Mouse (Mus musculus) heart, postnatal 14 days (tissue): ENCODE measurements around the gene Susd1. TPM values are rescaled to one million over a fixed set of nuclear protein-coding genes. Genes with fewer than 3 reads are reported as not detected.
"Not testable (repeated sequence)": the region's sequence is repeated elsewhere in the genome, so short reads cannot be mapped to it uniquely, and the experiment has no call there.

Experiments
- DNase-seq, 2 experiments: peaks; one replicate each; pipeline ENCODE4 v3.0.0; 2021 to 2022
- intact Hi-C: fragments of 180-260 bp; cut with DNase I; formaldehyde crosslinking; loops from one replicate; pipeline ENCODE4 v1.15.1; 2025
- total RNA-seq, 2 experiments: library from RNA; stranded (reverse); gene quantifications; 2 replicates each; pipeline ENCODE4 v1.2.3; 2021

Susd1 gene
- total RNA-seq, 2 experiments from 2014 or later, result 0.98 to 1.5 TPM

- DNase-seq, result no peak
- intact Hi-C loops, result no loop called here
These were observed 137.2 kb downstream of the Susd1 start for GRCm38 (mm10) chr4:59301025-59301815.

GRCm38 (mm10) chr4:59298719-59299496 lies 139.5 kb downstream of the Susd1 start:
- intact Hi-C loops, result no loop called here
- DNase-seq, result no peak

GRCm38 (mm10) chr4:59295127-59295526 lies 143.3 kb downstream of the Susd1 start:
- intact Hi-C loops, result no loop called here
- no peak for DNase-seq

DNA sequence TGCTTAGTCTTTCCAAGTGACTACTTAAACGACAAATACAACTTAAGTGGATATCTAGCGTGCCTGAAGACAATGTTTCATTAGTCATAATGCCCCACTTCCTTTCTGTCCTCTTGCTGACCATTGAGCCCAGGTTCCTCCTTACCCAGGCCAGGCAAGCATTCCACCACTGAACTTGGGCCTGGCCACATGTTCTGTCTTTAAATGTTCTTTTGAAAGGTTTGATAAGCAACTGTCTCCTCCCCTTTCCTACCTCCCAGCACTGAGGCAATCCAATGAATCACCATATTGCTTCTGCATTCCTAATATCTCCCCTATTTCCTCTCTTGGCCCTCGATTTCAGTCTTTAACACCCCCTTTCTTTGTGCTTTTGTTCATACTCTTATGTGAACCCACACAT lies 143.8 kb downstream of the Susd1 start:
- DNase-seq, result no peak
- intact Hi-C loops, result no loop called here

- intact Hi-C loops, result no loop called here
- no peak for DNase-seq
These were observed 146.3 kb downstream of the Susd1 start for GRCm38 (mm10) chr4:59291914-59292718.

- DNase-seq, result no peak
- intact Hi-C loops, result no loop called here
These were observed 147.4 kb downstream of the Susd1 start for GRCm38 (mm10) chr4:59290972-59291576.

GRCm38 (mm10) chr4:59287103-59287502 lies 151.3 kb downstream of the Susd1 start:
- intact Hi-C loops, result no loop called here
- DNase-seq, result no peak

GRCm38 (mm10) chr4:59286351-59286750 lies 152.1 kb downstream of the Susd1 start:
- DNase-seq, intact Hi-C loops: not testable (repeated sequence)

GRCm38 (mm10) chr4:59282699-59283487 lies 155.5 kb downstream of the Susd1 start:
- no peak for DNase-seq
- intact Hi-C loops, result no loop called here

- intact Hi-C loops, result no loop called here
These were observed 156.3 kb downstream of the Susd1 start for GRCm38 (mm10) chr4:59282137-59282536.

GRCm38 (mm10) chr4:59280876-59281275 lies 157.6 kb downstream of the Susd1 start:
- DNase-seq, result no peak
- intact Hi-C loops, result no loop called here

More at GRCm38 (mm10) chr4:59282137-59282536, 156.3 kb downstream of the Susd1 start:
- no peak for DNase-seq

- intact Hi-C loops, result no loop called here
- no peak for DNase-seq
These were observed 159.3 kb downstream of the Susd1 start for GRCm38 (mm10) chr4:59279111-59279510.

- DNase-seq, result no peak
- intact Hi-C loops, result no loop called here
These were observed 160.0 kb downstream of the Susd1 start for GRCm38 (mm10) chr4:59278410-59278809.

- no peak for DNase-seq
- intact Hi-C loops, result no loop called here
These were observed 160.5 kb downstream of the Susd1 start for GRCm38 (mm10) chr4:59277958-59278357.

DNA sequence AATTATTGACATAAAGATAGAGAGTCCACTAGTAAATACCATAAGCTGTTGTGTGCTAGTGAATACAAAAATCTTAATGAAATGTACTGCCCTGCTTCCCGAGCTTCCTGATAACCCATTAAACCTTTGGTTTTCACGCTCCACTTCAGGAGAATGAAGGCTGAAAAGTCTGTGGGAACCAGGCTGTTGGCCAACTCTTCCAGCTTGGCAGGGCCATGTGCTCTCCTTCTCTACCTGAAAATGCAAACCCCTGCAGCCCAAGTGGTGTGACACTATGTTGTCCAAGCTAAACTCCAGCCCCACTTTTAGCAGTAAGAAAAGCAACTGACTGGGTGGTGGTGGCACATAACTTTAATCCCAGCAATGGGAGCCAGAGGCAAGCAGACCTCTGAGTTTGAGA lies 162.5 kb downstream of the Susd1 start:
- DNase-seq, result no peak
- intact Hi-C loops, result no loop called here

DNA sequence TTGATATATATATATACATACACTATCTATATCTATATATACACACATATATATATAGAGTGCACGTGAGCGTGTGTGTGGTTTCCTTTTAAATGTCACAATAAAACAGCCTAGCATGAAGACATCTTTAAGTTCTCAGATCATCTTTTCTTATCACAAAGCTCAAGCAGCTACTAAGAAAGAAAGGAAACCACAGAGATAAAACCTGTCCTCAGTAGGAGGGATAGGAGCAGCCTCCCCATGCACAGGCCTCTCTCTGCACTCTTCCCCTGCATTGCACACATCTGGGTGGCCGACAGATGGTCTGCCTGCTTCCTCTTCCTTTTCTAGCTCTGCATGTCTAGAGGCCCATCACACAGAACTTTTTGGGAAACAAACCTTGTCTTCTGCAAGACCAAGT lies 162.9 kb downstream of the Susd1 start:
- intact Hi-C loops, result no loop called here
- DNase-seq, result no peak

- intact Hi-C loops, result no loop called here
- DNase-seq, result no peak
These were observed 164.3 kb downstream of the Susd1 start for GRCm38 (mm10) chr4:59274136-59274535.

GRCm38 (mm10) chr4:59273342-59273741 lies 165.1 kb downstream of the Susd1 start:
- intact Hi-C loops, result no loop called here
- no peak for DNase-seq

DNA sequence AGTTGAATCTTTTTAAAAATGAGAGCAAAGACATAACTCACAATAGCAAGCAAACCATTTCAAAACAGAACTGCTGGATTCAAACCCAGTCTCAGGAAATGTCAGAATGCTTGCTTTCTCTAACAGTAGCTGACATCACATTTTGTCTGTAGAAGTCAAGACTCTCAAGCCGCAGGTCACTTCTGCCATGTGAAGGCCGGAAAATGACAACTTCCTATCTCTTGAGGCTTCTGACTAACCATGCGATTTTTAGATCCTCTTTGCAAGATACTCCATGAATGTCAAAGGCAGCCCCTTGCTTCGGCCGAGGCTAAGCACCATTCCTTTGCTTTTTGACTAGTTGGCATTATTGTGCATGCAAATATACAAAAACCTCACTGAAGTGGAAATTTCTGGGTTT lies 172.8 kb downstream of the Susd1 start:
- intact Hi-C loops, result loop anchor here (10.0 kb wide), 1 partner anchor 161 kb away; no protein-coding TSS in a partner anchor
- DNase-seq, result no peak

- intact Hi-C loops, result loop anchor here (10.0 kb wide), 1 partner anchor 160 kb away; no protein-coding TSS in a partner anchor
- DNase-seq, result no peak
These were observed 173.3 kb downstream of the Susd1 start for GRCm38 (mm10) chr4:59265182-59265581.
